Mouse (Mus musculus) thymus, postnatal 36 days (tissue): ENCODE results near the gene Fam104a.

Source experiments
- DNase-seq, 2 experiments: peaks; one replicate each; pipeline ENCODE4 v3.0.0; 2022; ENCODE audit warnings: mixed read lengths in 2 of 2

Fam104a gene

GRCm38 (mm10) chr11:113627785-113628184, 56.2 kb downstream of the Fam104a start:
- DNase-seq: peak in 1 of 2 experiments; percentile 19

GRCm38 (mm10) chr11:113625437-113625836, 58.5 kb downstream of the Fam104a start:
- DNase-seq: no peak

GRCm38 (mm10) chr11:113622028-113622427, 61.9 kb downstream of the Fam104a start:
- DNase-seq: no peak

GRCm38 (mm10) chr11:113621001-113621400, 63.0 kb downstream of the Fam104a start:
- no peak for DNase-seq

GRCm38 (mm10) chr11:113619420-113620080, 64.4 kb downstream of the Fam104a start:
- no peak for DNase-seq

GRCm38 (mm10) chr11:113618672-113619419, 65.1 kb downstream of the Fam104a start, which contains the start of gene Sstr2:
Gene Sstr2 (plus strand): TSS chr11:113619342.
- peak; percentile 84 for DNase-seq

- DNase-seq: no peak
These were observed 65.7 kb downstream of the Fam104a start for GRCm38 (mm10) chr11:113618303-113618671.

- peak; percentile 71 to 79 for DNase-seq
These were observed 66.6 kb downstream of the Fam104a start for GRCm38 (mm10) chr11:113617132-113617911.

- peak; percentile 54 to 74 for DNase-seq
These were observed 69.5 kb downstream of the Fam104a start for GRCm38 (mm10) chr11:113614476-113614875.

GRCm38 (mm10) chr11:113611664-113612611, 72.0 kb downstream of the Fam104a start:
- DNase-seq: peak; percentile 73 to 81
